Mouse (Mus musculus) midbrain, embryonic 10.5 days (tissue): ENCODE data around the gene Qsox2. TPM values are rescaled to one million over a fixed set of nuclear protein-coding genes. Genes with fewer than 3 reads are reported as not detected.

ENCODE experiments used
- DNase-seq: peaks from one replicate; pipeline ENCODE4 v3.0.0-alpha.2; 2017; ENCODE audit warnings: low spot score
- H3K27ac ChIP-seq: fragments of 300-500 bp; sonication (generic); replicated peaks from 2 replicates; pipeline ENCODE4 v1.5.1; 2016; ENCODE audit warnings: mild to moderate bottlenecking
- H3K27me3 ChIP-seq: fragments of 300-500 bp; sonication (generic); 2 replicates; pipeline ENCODE4 v1.6.1; 2016; ENCODE audit warnings: low read depth, mild to moderate bottlenecking; ENCODE audit not compliant: poor library complexity, severe bottlenecking
- H3K36me3 ChIP-seq: fragments of 300-500 bp; sonication (generic); 2 replicates; pipeline ENCODE4 v1.6.1; 2016; ENCODE audit warnings: mild to moderate bottlenecking, moderate library complexity
- H3K4me1 ChIP-seq: fragments of 300-500 bp; sonication (generic); 2 replicates; pipeline ENCODE4 v1.6.1; 2016
- H3K4me3 ChIP-seq: fragments of 300-500 bp; sonication (generic); 2 replicates; pipeline ENCODE4 v1.5.1; 2016; ENCODE audit warnings: mild to moderate bottlenecking, moderate library complexity
- H3K9me3 ChIP-seq: fragments of 300-500 bp; sonication (generic); replicated peaks from 2 replicates; pipeline ENCODE4 v1.6.1; 2016; ENCODE audit warnings: mild to moderate bottlenecking
- WGBS: fragments of 180-500 bp; shearing (Covaris S2); methylation state at CpG from one replicate; pipeline ENCODE4 v1.1.7; 2016; 5-methylcytosine and 5-hydroxymethylcytosine counted together
- polyA plus RNA-seq: library from polyadenylated mRNA; unstranded; fragments of >200 nt; fragmentation: Nextera tagmentation; extraction: Ambion mirVana; gene quantifications from 2 replicates; pipeline ENCODE4 v1.2.1, GENCODE M21; 2016

Qsox2 gene
- polyA plus RNA-seq, 1 experiment from 2014 or later: 21.0 TPM

GRCm38 (mm10) chr2:26177189-26177588 is 60.1 kb downstream of the Qsox2 start:
- Histone ChIP-seq H3K36me3 (no peaks in the 10 kb centered on the region), H3K4me3 (no peak overlapping the region), H3K9me3 (no peaks in the 10 kb centered on the region), H3K27me3 (no peaks in the 10 kb centered on the region), H3K4me1 (peaks cover 35% of the 10 kb centered on the region), H3K27ac (no peak overlapping the region)
- WGBS: 69% methylated on average over 2 of the region's 2 CpGs
- DNase-seq: no peak

GRCm38 (mm10) chr2:26176731-26177130 is 60.6 kb downstream of the Qsox2 start:
- no peak for DNase-seq
- no peaks in the 10 kb centered on the region for H3K36me3 ChIP-seq
- 56% methylated on average over 5 of the region's 5 CpGs for WGBS
- H3K4me3 ChIP-seq: no peak overlapping the region
- H3K9me3 ChIP-seq: no peaks in the 10 kb centered on the region
- no peak overlapping the region for H3K27ac ChIP-seq
- H3K4me1 ChIP-seq: peaks cover 34% of the 10 kb centered on the region
- no peaks in the 10 kb centered on the region for H3K27me3 ChIP-seq

GRCm38 (mm10) chr2:26175191-26175590 is 62.1 kb downstream of the Qsox2 start:
- no peak overlapping the region for H3K4me3 ChIP-seq
- H3K27ac ChIP-seq: no peak overlapping the region
- H3K27me3 ChIP-seq: peaks cover 6% of the 10 kb centered on the region; the same call in 1 of the 2 replicates
- no peaks in the 10 kb centered on the region for H3K9me3 ChIP-seq
- H3K36me3 ChIP-seq: no peaks in the 10 kb centered on the region
- 59% methylated on average over 4 of the region's 4 CpGs for WGBS
- peaks cover 43% of the 10 kb centered on the region for H3K4me1 ChIP-seq
- DNase-seq: no peak

- WGBS: 79% methylated on average over 2 of the region's 2 CpGs
- Histone ChIP-seq H3K27ac (no peak overlapping the region), H3K9me3 (no peaks in the 10 kb centered on the region), H3K4me3 (no peak overlapping the region), H3K4me1 (peaks cover 55% of the 10 kb centered on the region), H3K27me3 (peaks cover 16% of the 10 kb centered on the region; the same call in 1 of the 2 replicates), H3K36me3 (no peaks in the 10 kb centered on the region)
- no peak for DNase-seq
Observed at GRCm38 (mm10) chr2:26172166-26172565, 65.2 kb downstream of the Qsox2 start.

- peaks cover 37% of the 10 kb centered on the region for H3K4me1 ChIP-seq
- H3K27ac ChIP-seq: peak overlapping the region; percentile 0; the same call in 1 of the 2 replicates
- H3K9me3 ChIP-seq: no peaks in the 10 kb centered on the region
- H3K27me3 ChIP-seq: peaks cover 16% of the 10 kb centered on the region; the same call in 1 of the 2 replicates
- H3K4me3 ChIP-seq: no peak overlapping the region
- no peak for DNase-seq
- WGBS: 67% methylated on average over 2 of the region's 2 CpGs
- H3K36me3 ChIP-seq: no peaks in the 10 kb centered on the region
Observed at GRCm38 (mm10) chr2:26170376-26170775, 66.9 kb downstream of the Qsox2 start.

- H3K27me3 ChIP-seq: peaks cover 16% of the 10 kb centered on the region; the same call in 1 of the 2 replicates
- peak overlapping the region; percentile 69 for H3K27ac ChIP-seq
- H3K9me3 ChIP-seq: no peaks in the 10 kb centered on the region
- no peaks in the 10 kb centered on the region for H3K36me3 ChIP-seq
- no peak overlapping the region for H3K4me3 ChIP-seq
- DNase-seq: peak; percentile 34
- WGBS: 40% methylated on average over 11 of the region's 11 CpGs
- H3K4me1 ChIP-seq: peaks cover 32% of the 10 kb centered on the region
Observed at GRCm38 (mm10) chr2:26168843-26169579, 68.3 kb downstream of the Qsox2 start.

- Histone ChIP-seq H3K4me1 (peaks cover 41% of the 10 kb centered on the region), H3K4me3 (no peak overlapping the region), H3K27me3 (peaks cover 16% of the 10 kb centered on the region; the same call in 1 of the 2 replicates), H3K9me3 (no peaks in the 10 kb centered on the region), H3K27ac (no peak overlapping the region), H3K36me3 (no peaks in the 10 kb centered on the region)
- WGBS: 89% methylated on average over 3 of the region's 3 CpGs
- DNase-seq: no peak
Observed at GRCm38 (mm10) chr2:26166890-26167289, 70.4 kb downstream of the Qsox2 start.

Other genes starting within 250 kb of the Qsox2 start
- gene Ubac1, start 215.8 kb downstream of the Qsox2 start, polyA plus RNA-seq: 87.4 and 89.5 TPM in 2 replicates
- gene Nacc2, start 114.3 kb downstream of the Qsox2 start, polyA plus RNA-seq: 4.3 and 5.6 TPM in 2 replicates
- gene Lhx3, start 29.2 kb downstream of the Qsox2 start, polyA plus RNA-seq: 0.35 and 0.49 TPM in 2 replicates
- 0.02 and 0.07 TPM in 2 replicates for gene Ccdc187, start 57.0 kb upstream of the Qsox2 start, polyA plus RNA-seq
- 87.6 and 103 TPM in 2 replicates for gene Gpsm1, start 78.0 kb upstream of the Qsox2 start, polyA plus RNA-seq
- gene Dnlz, start 114.6 kb upstream of the Qsox2 start, polyA plus RNA-seq: 35.1 and 39.2 TPM in 2 replicates
- gene Card9, start 123.4 kb upstream of the Qsox2 start, polyA plus RNA-seq: 0.77 and 1.9 TPM in 2 replicates
- 32.5 and 34.4 TPM in 2 replicates for gene Snapc4, start 143.1 kb upstream of the Qsox2 start, polyA plus RNA-seq
- gene Entr1, start 151.8 kb upstream of the Qsox2 start, polyA plus RNA-seq: 128 and 132 TPM in 2 replicates
- gene Pmpca, start 151.8 kb upstream of the Qsox2 start, polyA plus RNA-seq: 156 TPM in 2 replicates
- gene Inpp5e, start 171.7 kb upstream of the Qsox2 start, polyA plus RNA-seq: 23.4 and 31.3 TPM in 2 replicates
- gene Sec16a, start 207.7 kb upstream of the Qsox2 start, polyA plus RNA-seq: 21.4 and 28.7 TPM in 2 replicates